Mouse (Mus musculus): Measurements from ENCODE around the gene Ankrd34c.

DNA sequence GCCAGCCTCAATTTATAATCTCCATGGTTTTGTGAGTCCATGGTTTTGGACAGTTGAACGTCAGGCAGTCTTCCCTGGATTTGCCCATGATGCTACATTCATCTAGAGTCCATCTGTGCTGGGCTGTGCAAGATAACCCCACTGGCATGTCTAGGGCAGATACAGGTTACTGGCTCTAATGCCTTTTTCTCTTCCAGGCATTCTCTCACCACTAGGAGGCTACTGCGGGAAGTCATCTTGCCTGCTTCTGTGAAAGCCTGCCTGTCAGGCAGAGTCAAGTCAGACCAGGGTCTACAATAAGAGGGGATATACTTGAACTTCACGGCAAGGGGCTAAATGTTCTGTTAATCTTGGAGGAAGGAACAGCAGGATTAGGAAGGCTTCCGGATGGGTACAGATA, 31.4 kb downstream of the Ankrd34c start:
- TF ChIP-seq CTCF (IDR thresholded peaks at IDR 0.05; ENCODE audit: control insufficient read depth, insufficient read depth, insufficient replicate concordance, low read depth, low read length) = peak; percentile 24; the same call in 1 of the 2 replicates
- no peak for TF ChIP-seq POLR2A (IDR thresholded peaks at IDR 0.05; ENCODE audit: control insufficient read depth, low read depth, low read length)
